Mouse (Mus musculus) bone marrow macrophage, adult 2 months (primary cell): Measurements from ENCODE around the gene S100a16.
A peak's percentile ranks its signal among the peaks of the same experiment; 100 is the strongest.

Experiments
- CTCF ChIP-seq: IDR thresholded peaks from 2 replicates; pipeline ENCODE4 v1.5.1; 2012; ENCODE audit warnings: low read depth, mild to moderate bottlenecking, low read length, moderate library complexity
- POLR2A ChIP-seq: IDR thresholded peaks from 2 replicates; pipeline ENCODE4 v1.6.1; 2012; ENCODE audit warnings: mild to moderate bottlenecking, low read depth, low read length, borderline replicate concordance

DNA sequence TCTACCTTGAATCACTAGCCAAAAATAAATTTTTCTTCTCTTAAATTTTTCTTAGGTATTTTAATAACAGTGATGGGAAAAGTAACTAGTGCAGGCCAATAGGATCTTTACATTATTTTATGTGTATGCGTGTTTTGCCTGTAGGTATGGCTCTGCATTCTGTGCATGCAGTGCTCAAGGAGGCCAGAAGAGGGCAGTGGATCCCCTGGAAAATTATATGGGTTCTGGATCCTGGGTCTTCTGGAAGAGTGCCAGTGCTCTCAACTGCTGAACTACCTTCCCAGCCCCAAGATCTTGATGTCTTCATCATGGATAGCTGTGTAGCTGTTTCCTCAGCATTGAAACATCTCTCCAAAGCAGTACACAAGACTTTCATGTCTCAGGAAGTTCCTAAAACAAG lies 45.1 kb downstream of the S100a16 start:
- TF ChIP-seq POLR2A (no peak), CTCF (peak; percentile 24; the same call in 1 of the 2 replicates)
